Mouse (Mus musculus) gonadal fat pad, adult 2 months (tissue): ENCODE measurements around the gene Bcl7a. TPM values are rescaled to one million over a fixed set of nuclear protein-coding genes. Genes with fewer than 3 reads are reported as not detected.

Experiments used
- DNase-seq: peaks from one replicate; pipeline ENCODE4 v3.0.0-alpha.2; 2012; ENCODE audit warnings: low read depth
- polyA plus RNA-seq: library from polyadenylated mRNA; depleted of rRNA; stranded (reverse); fragments of >200 nt; gene quantifications from 2 replicates; pipeline ENCODE4 v1.2.3, GENCODE M21; 2012; rRNA removed

Gene Bcl7a
- 10.2 and 14.7 TPM in 2 replicates for polyA plus RNA-seq

- DNase-seq = no peak
Measured at GRCm38 (mm10) chr5:123343707-123344627, at the start of gene Bcl7a. Gene Bcl7a, plus strand, starts transcription at chr5:123343834.

DNA sequence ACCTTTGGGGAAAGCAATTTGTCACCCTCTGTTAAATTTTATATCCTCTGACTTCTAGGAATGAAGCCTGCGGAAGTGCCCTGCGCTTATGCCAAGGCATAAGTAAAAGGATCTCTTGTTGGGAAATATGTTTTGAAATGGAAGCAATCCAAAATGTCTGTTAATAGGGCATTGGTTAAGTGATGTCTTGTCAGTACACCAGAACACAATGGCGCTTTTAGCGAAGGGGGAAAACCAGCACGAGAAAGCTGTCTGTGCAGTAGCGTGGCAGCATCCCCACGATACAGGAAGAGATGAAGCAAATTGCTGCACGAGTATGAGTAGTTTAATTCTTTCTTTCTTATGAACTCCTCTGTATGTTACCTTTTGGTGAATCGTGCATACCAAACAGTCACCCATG, 49.0 kb upstream of the Bcl7a start:
- peak; percentile 13 for DNase-seq

DNA sequence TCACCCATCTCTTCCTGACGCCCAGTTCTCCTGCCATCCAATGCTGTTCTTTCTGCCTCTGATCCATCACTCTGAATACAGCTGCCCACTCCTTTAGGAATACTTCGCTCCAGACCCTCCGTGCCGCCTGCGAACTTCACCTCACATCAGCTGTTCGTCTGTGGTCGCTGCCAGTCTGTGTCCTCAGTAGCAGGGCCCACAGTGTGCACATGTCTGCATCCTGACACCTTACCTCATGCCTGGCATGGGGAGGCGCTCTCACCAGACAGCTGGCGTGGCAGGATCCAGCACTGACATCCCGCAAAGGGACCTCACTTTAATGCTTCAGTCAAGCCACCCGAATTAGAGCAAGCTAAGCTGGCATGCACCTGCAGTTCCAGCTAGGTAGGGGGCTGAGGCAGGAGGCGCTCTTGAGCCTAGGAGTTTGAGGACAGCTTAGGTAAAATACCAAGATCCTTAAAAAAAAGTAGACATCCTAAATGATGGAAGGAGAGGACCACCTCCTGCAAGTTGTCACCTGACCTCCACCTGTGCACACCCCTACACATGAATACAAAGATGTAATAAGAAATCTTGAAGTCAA, 47.3 kb upstream of the Bcl7a start:
- DNase-seq = no peak

DNA sequence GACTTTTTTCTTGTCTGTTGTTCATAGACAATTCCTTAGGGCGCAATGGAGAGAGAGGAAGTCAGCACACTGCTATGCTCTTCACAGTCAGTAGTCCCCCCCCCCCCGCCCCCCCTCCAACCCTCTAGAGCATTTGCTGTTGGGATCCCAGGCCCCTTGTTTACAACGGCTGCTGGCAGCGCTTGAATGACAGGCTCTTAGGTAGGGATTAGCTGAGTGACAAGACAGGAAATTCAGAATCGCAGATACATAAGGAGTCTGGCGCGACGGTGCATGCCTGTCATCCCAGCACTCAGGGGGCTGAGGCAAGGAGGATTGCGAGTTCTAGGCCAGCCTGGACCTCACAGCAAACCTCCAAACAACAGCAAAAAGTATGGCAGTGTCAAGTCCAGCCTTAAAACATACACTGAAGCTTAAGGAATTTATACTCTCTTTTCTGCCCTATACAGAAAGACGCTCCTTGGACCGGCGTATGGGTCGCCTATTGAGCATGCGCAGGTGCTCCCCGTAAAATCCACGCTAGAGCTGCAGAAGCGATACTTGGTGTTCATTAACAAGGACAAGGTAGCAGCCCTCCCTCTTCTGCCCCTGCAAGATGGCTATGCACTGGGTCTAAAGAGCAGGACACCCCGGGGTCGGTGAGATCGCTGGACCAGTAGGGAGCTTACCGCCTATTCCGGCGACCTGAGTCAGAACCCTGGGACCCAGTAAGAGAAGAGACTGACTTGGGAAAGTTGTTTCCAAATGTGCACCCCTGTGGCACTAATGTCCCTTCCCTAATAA, 46.5 kb upstream of the Bcl7a start:
- DNase-seq = no peak

DNA sequence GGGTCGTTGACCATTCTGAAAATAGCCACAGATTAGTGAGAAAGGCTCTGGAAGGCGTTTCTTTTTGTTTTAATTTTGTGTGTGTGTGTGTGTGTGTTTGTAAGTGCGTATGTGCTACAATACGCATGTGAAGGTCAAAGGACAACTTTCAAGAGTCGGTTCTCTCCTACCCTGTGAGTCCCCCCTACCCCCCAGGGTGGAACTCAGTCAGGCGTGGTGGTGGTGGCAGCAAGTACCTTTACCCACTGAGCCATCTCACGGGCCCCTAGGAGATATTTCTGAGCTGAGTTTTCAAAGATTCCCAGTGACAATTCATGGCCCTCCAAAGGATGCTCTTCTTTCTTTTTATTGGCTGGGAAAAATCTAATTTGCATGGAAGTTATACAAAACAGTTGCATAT, 45.8 kb upstream of the Bcl7a start:
- no peak for DNase-seq

- DNase-seq = no peak
Measured at GRCm38 (mm10) chr5:123298526-123298925, 45.1 kb upstream of the Bcl7a start.

DNA sequence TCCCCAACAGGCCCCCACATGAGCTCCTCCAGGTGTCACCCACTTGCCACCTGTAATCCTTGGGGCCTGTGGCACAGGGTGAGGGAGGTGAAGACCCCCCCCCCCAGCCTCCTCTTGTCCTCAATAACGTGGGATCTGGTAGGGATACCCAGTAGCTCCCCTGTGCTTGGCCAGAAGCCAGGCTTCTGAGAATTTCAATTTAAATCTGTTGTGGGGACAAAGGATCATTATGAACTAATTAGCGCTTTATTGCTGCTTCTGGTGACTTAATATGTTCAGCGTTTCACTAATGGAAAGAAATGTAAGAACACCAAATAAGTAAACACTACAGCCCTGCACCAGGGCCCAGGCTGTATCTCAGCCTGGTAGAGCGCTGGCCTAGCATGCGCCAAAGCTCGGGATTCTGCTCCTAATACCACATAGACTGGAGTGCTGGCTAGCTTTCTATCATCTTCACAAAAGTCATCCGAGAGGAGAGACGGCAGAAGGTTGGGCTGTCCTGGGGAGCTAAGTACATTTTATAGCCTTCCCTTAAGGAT, 43.1 kb upstream of the Bcl7a start:
- DNase-seq = no peak

- no peak for DNase-seq
Measured at GRCm38 (mm10) chr5:123301780-123302521, 41.7 kb upstream of the Bcl7a start.

DNA sequence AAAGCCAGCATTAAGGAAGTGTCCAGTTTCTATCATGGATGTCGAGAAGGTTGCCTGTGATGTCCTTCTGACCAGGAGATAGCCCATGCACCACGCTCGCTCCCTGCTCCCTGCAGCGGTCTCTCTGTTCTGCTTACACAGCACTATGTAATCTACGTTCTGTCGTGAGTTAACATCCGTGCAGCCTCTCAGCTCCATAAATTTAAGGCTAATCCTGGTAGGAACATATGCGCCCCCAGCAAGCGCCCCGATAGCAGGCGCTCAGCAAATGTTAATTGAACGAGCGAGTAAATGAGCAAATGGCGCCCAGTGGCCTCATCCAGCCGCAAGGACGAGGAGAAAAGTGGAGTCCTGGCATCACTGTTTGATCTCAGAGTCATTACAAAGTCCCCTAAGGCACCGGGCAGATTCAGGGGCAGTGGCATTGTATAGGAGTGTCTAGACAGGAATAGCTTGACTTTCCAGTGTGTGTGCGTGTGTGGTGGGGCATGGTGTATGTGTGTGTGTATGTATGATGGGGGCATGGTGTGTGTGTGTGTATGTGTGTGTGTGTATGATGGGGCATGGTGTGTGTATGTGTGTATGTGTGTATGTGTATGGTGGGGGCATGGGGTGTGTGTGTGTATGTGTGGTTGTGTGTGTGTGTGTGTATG, 35.9 kb upstream of the Bcl7a start:
- DNase-seq = no peak

- DNase-seq = no peak
Measured at GRCm38 (mm10) chr5:123309816-123310215, 33.8 kb upstream of the Bcl7a start.

DNA sequence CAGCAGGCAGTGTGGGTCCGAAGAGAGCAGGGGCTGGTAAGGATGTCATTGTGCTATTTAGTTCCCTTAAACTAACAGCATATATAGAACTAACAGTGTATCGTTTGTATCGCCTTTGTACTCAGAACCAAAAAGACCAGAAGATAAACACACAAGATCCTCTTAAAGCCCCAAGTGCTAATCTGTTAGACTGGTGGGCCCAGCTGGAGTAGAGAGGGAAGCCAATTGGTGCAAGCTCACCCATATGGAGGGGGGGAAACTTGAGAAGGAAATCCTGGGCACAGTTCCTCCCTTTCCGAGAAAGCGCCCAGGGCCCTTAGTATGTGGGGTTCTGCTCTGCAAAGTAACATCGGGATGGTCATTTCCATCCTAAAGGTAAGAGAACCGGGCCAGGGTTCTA, 33.4 kb upstream of the Bcl7a start:
- DNase-seq = no peak

GRCm38 (mm10) chr5:123313058-123313630, 30.5 kb upstream of the Bcl7a start:
- DNase-seq = no peak

DNA sequence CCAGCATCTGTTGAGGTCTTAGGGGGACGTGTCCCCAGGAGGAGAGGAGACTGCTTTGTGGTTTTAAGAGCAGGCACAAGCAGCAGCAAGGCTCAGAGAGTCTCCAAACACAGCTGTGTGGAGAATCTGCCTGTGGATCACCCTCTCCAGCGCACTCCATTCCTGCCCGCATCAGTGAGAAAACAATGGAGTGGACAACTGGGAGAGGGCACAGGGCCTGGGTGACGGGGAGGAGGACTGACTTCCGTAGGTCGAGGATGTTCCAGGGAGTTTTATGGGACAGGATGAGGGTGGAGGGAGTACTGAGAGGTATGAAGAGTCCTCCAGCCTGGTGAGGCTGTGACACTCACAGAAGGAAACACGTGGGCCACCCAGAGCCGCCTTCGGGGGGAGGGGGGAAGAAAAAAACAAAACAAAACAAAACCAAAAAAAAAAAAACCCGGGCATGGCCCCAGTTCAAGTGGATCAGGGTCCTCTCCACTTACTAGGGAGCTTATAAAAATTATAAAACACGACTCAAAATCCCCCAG, 29.7 kb upstream of the Bcl7a start:
- no peak for DNase-seq

DNA sequence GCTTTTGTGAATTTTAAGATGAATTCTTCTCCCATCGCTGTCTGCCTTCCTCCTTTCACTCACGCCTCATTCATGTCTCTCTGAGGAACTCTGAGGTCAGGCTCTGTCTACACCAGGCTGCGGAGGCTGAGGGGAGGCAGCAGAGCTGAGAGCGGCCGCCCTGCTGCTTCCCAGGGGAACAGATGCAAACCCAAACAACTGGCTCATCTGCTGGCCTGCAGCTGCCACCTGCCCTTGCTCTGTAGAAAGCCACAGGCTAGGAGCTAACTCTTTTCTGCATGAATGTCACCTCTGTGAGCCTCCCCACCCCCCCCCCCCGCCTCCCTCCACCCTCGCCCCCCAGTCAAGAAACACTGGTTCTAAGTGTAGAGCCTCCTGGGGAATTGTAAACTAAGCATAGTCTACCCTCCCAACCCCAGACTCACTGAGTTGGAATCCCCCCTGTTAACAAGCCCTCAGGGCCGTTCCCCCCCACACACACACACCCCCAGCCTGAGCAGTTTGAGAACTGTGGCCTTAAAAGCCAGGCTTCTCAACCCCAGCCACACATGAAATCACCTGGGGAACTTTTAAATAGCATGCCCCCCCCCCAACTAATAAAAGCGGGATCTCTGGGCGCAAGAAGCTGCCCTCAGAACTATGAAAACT, 28.3 kb upstream of the Bcl7a start:
- DNase-seq = no peak

DNA sequence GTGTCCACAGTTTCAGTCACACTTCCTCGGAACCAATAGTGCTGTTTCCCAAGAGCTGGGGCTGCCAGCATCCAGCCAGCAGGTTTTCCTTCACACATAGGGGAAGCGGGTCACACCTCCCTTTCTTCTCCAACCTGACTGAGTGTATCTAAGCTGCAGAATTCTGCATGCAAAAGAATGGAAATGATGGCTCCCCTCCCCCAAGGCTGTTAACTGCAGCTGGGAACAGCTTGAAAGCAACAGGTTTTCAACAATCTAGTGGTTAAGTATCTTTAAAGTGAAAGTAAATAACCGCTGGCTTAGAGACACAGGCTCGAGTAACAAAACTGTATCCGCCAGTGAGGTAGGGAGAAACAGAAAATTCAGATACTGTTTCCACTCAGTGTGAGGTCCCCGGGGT, 25.6 kb upstream of the Bcl7a start:
- no peak for DNase-seq

- DNase-seq = no peak
Measured at GRCm38 (mm10) chr5:123320136-123320535, 23.5 kb upstream of the Bcl7a start.

DNA sequence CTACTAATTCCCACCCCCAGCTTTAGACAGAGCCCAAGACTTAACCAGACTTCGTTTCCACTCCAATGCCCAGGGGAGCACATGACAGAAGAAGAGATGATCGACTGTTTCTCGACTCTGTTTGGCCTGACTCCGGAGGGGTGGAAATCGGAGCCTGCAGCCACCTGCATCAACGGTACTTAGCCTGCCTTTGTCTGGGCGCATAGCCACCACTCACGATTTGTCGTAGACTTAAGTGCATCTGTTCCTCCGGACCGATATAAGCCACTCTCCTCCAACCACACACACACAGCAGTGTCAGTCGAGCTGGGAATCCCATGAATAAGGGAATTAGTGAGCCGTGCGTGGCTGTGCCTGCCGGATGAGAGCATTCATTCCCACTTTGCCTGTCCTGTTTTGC, 19.4 kb upstream of the Bcl7a start:
- no peak for DNase-seq

DNA sequence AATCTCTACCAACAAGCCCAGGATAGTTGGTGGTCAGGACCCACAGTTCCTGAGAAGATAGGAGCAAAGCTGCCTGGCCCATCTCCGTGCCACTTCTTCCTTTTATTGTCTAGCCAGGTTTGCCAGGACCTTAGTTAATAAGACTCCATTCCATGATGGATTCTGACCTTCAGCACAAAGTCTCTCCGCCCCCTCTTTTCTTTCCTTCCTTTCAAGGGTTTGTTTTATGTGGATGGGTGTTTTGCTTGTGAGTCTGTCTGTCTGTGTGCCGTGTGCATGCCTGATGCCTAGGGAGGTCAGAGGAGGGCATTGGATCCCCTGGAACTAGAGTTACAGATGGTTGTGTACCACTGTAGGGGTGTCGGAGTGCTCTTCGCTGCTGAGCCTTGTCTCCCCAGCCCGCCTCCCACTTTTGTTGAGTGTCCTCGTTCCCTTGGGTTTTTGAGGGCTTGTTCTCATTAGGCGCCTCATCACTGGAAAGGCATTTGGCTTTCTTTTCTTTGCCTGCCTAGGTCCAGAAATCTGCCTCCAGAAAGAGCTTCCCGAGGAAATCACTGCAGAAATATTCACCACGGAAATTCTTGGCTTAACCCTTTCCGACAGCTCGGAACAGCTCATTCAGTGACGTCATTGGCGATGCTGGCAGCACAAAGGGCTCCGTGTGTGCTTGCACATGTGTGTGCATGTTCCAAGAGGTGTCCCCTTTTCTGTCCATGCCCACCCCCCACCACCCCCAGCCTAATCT, 17.5 kb upstream of the Bcl7a start:
- no peak for DNase-seq

- DNase-seq = no peak
Measured at GRCm38 (mm10) chr5:123326751-123327148, 16.9 kb upstream of the Bcl7a start.
